Mouse (Mus musculus): ENCODE results near the gene Ica1.
A peak's percentile ranks its signal among the peaks of the same experiment; 100 is the strongest.

Gene Ica1

DNA sequence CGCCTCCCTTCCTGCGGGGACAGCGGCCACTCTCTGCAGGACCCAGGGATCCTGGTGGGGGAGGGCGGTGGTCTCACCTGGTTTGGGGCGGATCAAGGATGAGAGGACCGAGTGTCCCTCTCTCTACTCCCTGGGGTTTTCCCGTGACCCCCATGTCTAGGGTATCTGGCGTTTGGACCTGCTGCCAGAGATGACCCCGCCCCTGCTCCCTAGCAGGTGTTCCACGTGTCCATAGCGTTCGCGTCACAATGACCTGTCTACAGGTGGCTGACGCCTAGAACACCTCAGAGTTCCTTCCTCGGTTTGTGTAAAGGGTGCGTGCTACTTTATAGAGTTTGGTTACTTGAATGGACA, at the start of gene Ica1:
TSS of gene Ica1 (minus strand) at position 193 of the 354 bp plus-strand sequence.
- no peak for DNase-seq (ENCODE audit: low read depth, low spot score)

DNA sequence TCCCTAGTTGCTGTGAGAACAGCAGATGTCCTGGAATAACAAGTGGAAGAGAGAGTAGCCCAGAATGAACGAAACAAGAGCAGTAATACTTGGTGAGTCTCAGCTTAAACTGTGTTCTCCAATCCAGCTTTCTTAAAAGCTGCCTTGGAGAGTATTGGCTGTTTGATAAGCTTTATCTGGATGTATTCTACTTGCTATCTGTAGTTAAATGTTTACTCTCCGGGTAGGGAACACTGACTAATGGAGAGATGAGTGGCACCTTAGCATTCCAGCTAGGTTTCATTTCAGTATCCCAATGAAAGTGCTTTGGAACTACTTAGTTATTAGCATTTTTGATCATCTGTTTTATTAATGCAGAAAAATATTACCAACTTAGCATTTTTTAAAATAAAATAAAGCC, 41.6 kb upstream of the Ica1 start:
- no peak for DNase-seq (ENCODE audit: low read depth, low spot score)

DNA sequence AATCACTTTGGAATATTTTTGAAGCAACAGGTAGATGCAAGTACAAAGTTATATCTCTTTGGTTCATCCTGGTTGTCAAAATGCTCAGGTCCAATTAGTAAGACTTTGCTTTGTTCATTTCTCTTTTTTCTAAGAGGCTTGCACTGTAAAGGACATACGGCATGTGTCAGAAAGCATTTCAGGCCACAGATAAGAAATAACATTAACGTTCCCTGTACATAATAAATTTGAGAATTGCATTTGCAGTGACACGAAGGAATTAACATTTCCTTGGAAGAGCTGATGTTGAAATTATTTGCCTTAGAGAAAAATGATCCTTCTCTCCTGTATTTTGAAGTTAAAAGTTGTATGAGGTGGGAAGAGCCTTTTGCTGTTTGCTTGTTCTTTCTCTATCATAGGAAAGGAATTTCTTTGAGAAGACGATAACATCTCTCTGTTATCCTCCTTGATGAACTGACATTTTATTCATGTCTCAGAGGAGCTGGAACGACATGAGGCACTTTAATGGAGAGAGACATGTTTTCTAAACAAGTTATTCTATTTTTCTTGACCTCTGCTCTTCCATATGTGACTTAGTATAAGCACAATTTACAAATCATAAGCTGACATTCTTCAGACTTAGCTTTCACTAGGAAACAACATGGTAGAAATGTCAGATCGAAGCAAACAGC, 36.2 kb upstream of the Ica1 start:
- DNase-seq (ENCODE audit: low read depth, low spot score) = no peak

DNA sequence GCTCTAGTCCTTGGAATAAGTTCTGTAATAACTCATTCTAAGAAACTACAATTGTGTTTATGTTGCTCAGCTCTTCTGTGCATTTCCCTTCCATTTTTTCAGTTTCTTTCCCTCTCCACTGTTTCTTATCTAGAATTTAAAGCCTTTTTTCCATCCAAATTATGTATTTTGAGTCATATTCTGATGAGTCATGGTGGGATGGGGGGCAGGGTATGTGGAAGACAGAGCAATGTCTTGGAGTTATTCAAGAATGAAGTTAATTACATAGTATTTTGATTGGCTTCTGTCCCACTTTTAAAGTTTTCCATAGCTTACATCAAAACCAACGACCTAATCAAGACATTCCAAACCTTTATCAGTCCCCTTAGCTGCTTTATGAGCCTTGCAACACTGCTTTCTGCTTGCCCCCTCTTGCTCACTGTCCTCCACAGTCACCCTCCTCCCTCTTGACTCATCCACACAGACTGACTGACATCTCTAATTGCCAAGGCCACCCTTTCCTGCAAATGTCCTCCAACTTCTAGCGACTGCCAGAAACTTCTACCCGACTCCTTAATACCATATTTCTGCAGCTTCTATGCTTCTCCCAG, 24.4 kb upstream of the Ica1 start:
- DNase-seq (ENCODE audit: low read depth, low spot score) = no peak

DNA sequence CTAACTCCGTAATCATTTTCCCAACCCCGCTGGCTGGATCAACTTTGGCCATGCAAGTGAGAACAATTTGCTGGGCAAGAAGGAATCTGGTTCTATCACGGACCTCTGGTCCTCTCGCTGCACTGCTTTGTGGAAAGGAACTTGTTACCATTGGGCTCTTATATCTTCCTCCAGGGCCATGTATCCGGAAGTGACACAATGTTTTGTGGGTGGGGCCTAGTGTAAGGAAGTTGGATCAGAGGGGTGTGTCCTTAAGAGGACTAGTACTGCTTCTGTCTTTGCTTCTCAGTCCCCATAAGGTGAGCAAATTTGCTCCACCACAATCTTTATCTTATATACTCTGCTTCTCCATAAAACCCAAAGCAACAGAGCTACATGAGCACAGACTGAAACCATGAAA, 14.1 kb upstream of the Ica1 start:
- no peak for DNase-seq (ENCODE audit: low read depth, low spot score)

DNA sequence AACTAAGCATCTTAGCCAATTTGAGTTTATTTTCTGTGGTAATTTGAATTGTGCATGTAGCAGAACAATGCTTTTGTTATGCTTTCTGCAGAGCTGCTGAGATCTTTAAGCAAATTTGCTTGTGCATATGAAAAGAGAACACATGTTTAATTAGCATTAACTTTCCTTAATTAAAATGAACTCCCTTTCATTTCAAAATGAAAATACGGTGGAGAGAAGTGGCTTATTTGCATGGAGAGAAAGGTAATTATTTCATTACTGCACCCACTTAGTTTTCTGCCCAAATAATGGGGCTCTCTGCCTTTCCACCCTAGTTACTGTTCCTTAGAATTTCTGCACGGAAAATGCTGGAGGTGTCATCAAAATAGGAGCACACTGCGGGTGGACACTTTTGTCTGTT, 13.5 kb upstream of the Ica1 start:
- DNase-seq (ENCODE audit: low read depth, low spot score) = no peak

DNA sequence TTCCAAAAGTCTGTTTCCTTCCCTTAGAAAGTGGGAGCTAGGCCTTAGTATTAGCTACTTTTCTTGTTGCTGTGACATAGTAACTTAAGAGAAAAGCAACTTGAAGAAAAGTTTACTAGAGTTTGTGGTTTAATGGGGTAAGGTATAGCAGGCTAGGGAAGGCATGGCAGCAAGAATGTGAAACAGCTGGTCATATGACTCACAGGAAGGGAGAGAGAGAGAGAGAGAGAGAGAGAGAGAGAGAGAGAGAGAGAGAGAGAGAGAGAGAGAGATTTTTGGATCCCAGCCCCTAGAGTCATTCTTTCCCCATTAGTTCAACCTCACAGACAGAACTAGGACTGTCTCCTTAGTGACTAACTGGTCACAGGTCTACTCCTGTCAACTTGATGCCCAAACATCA, 2.3 kb upstream of the Ica1 start:
- DNase-seq (ENCODE audit: low read depth, low spot score) = no peak

DNA sequence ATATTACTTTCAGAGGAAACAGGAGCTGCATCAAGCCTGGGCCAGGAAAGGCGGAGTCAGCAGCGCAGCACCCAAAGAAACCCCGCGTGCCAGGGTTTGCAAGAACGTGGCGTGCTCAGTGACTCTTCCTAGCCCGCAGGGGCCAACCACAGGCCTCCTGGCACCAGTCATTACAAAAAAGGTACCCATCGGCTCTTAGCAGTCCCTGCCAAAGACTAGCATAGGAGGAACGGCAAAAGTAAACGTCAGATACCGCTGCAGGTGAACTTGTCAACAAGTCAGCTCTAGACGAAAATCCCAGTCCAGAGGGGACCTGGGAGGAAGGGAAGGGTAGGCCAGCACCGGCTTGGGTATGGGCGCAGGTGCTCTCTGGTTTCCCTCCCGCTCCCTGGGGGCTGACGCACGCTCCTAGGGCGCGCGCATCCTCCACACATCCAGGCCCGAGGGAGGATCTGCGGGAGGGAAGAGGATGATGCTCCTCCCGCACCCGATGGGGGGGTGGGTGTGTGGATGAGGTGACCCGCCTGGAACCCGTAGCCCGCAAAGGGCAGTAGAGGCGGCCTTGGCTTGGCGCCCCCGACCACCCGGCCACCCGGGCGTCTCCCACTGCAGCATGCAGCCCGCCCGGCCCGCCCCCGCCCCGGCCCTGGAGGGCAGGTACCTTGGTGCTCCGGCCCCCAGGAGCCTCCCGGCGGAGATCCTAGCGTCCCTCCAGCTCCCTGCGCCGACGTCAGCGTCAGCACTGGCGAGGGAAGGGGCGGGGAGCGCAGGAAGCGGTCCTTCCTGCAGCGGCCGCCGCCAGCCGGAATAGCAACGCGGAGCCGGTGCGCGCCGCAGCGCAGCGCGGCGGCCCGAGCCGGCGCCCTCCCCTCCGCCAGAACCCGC, 635 bp downstream of the Ica1 start:
- no peak for DNase-seq (ENCODE audit: low read depth, low spot score)

DNA sequence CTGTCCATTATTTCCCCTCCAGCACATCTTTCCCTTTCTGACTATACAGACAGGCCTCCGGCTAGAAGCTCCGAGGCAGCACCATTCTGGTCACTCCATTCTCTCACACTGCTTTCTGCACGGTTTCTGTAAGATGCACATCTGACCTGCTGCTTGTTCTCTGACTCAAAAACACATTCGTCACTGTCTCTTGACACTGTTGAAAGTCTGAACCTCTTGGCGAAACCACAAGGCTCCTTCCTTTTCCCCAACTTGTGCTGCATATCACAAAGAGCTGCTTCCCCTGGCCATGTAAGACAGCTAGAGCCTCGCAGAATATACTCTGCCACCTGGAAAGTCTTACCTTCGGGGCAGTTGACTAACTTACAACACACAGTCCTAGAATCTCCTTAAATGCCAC, 6.7 kb downstream of the Ica1 start:
- DNase-seq (ENCODE audit: low read depth, low spot score) = no peak

DNA sequence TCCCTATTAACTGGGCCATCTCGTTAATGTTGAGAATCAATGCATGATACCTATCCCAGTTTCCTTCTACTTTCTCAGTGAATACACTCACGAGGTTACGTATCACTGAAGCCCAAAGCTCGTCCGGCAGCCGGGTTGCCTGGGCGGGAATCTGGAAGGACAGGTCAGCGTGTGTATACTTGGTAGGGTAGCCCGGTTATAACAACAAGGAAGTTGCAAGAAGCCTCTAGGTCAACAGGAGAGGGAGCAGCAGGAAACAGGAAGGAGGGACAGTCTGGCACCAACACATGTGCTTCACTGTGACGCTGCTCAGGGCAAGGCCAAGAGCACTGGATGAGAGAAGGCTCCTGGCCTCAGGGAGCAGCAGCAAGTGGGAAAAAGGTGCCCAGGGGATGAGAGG, 7.9 kb downstream of the Ica1 start:
- DNase-seq (ENCODE audit: low read depth, low spot score) = no peak

DNA sequence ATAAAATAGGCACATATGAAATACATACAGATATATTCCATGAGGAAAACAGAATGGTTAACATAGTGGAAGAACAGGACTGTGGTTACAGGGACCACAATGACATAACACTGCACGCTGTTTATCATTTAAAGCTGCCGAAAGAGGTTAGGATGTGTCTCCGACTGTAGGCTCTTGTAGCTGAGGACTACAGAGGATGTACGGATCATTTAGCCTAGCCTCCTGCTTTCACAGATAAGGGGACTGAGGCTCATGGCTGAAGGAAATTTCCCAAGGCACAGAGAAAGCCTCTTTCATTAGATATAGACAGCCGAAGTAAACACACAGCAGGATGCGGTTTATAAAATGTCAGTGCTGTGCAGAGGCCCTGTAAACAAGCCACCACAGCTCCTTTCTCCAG, 8.5 kb downstream of the Ica1 start:
- no peak for DNase-seq (ENCODE audit: low read depth, low spot score)

DNA sequence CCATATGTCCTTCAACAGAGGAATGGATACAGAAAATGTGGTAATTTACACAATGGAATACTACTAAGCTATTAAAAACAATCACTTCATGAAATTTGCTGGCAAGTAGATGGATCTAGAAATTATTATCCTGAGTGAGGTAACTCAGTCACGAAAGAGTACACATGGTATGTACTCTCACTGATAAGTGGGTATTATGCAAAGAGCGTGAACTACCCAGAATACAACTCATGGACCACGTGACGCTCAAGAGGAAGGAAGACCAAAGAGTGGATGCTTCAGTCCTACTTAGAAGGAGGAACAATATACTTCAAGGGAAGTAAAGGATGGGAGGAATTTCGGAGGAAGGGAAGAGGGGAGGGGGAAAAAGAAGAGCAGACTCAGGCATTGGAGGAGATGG, 11.6 kb downstream of the Ica1 start:
- DNase-seq (ENCODE audit: low read depth, low spot score) = no peak

DNA sequence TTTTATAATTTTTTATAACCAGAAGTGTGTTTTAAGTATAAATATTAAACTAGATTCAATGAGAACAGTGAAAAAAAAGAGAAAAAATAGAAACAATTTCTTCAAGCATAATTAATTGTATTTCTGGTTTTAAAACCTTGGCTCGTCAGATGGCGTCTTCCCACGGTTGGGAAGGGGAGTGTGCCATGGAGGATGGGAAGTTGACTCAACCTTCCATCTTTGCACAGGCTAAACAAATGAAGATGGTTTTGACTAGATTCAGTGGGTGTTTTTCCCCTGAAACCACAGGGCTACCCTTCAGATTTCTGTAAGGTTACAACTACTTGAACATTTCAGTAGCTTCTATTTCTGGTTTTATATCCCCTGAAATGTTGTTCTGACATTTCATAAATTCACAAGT, 12.5 kb downstream of the Ica1 start:
- no peak for DNase-seq (ENCODE audit: low read depth, low spot score)

DNA sequence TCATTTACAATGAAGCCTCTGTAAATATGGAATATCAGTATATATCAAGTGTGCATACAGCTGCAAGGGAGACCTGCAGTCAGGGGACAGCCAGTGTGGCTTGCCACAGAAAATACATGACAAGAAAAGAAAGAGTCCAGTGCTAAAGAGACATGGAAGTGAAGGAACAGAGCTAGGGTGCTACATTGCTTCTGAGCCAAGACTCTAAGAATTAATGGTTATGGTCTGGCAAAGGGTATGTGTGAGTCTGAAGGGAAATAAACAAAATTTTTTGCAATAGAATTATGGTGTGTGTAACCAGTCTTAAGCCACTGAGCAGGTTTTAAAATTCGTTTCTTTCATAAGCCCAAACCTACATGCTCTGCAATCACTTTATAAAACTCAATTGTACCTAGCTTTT, 13.2 kb downstream of the Ica1 start:
- no peak for DNase-seq (ENCODE audit: low read depth, low spot score)

DNA sequence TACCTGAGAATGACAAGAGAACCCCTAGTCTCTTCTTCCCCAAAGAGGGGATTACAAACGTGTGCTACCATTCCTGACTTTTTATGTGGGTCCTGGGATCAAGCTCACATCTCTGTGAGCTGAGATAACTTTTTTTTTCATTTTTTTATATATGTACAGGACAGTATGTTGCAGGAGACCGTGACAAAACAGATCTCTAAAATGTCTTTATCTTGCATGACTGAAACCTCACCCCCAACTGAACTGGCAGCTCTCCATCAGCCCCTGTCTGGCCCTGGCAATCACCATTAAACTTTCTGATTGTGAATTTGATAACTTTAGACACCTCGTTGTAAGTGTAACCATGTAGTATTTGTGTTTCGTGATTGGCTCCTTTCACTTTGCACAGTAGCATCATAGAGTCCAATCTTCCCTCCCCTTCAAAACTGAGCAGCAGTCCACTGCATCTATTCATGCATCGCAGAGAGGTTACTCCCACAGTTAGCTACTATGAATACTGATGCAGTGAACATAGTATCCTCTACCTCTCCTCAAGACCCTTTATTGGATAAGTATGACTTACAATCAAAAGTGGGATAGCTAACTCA, 17.5 kb downstream of the Ica1 start:
- DNase-seq (ENCODE audit: low read depth, low spot score) = no peak

DNA sequence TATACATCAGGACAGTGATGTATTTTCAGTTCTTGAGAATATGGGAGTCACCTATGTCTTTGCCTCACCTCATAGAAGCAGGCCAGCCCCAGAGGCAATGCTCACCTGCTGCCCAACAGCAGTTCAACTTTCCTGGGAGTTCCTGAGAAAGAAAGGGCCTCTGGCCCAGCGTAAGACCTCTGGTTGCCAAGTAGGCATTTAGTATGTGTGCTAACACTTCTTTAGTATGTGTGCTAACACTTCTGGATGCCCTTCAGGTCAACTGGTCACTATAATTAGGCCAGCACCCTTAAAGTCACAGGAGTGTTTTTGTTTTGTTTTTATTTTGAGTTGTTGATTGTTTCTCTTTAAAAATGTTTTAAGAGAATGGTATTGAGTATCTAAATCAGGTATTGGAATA, 18.4 kb downstream of the Ica1 start:
- DNase-seq (ENCODE audit: low read depth, low spot score) = no peak

DNA sequence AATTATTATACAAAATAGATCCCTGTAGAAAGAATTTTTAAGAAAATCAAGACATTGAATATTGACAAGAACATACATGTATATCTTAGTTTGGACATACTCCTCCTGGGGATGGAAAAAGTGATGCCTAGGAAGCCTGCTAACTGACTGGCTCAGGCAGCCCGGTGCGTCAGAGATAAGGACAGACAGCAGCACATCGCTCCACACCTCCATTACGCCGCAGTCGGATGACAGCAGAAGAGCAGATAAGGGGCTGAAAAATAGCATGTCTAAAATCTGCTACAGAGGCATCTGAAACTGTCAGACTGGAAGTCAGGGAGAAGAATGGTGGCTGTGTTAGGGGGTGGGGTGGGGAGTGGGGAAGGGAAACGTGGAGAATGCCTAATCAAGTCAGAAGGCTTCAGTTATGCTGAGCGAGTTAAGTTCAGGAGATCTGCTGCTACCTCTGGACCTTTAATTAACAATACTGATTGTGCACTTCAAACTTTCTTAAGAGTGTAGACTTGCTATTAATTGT, 22.5 kb downstream of the Ica1 start:
- DNase-seq (ENCODE audit: low read depth, low spot score) = peak; percentile 34

DNA sequence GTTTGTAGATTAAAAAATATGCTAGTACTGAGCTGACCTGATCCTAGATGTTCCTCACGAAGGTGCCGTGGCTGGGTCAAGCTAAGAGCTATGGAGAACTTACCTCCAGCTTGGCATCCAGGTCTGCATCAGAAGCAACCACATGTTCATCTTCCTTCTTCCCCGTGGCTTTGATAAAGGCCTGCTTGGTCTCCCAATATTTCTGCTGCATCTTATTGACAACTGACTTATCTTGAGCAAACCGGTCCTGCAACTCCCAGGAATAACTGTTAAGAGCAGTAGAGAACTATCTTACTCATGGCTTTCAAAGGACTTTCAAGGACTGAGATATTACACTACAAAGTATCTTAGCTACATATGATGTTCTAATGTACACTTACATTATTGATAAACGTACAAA, 23.8 kb downstream of the Ica1 start:
- no peak for DNase-seq (ENCODE audit: low read depth, low spot score)

DNA sequence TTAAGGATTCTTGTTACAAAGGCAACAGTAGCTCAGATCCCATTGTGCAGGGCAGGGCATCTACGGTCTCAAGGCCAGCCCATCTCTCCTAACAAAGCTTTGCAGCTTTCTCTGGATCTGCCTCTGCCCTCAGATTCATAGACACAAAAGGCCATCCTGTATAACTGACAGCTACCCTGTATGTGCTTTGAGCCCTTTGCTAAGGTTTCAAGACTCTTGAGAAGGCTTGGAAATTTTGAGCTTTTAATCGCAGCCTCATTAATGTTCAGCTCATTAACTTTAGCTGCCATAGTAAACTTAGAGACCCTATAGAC, 24.6 kb downstream of the Ica1 start:
- no peak for DNase-seq (ENCODE audit: low read depth, low spot score)

DNA sequence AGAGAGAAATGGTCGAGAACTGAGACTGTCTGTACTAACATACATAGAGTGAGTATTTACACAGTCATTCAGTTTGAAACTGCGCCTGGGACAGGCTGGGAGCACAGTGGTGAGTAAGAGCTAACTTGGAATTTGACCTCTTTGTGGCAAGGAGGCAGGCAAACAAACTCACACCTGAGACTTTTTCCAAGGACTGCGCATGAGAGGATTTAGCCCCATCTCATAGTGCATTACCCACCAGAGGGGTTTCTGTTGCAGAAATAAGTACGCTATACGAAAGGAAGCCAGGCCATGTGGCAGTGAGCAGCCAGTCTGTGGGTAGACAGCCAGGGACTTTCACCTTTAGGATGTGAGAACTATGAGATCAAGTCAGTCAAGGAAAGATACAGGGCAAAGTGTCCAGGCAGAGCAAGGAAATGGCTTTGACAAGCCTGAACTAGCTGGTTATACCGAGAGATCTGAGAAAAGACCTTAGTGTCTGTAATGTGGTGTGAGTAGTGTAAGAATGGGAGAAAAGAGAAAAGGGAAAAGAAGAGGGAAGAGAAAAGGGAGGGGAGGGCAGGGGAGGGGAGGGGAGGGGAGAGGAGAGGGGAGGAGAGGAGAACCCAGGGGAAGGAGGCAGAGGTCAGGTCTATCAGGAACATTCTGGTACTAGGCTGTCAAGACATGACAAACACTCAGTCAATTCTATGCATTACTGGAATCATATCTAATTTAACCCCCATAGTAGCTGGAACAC, 25.1 kb downstream of the Ica1 start:
- no peak for DNase-seq (ENCODE audit: low read depth, low spot score)

DNA sequence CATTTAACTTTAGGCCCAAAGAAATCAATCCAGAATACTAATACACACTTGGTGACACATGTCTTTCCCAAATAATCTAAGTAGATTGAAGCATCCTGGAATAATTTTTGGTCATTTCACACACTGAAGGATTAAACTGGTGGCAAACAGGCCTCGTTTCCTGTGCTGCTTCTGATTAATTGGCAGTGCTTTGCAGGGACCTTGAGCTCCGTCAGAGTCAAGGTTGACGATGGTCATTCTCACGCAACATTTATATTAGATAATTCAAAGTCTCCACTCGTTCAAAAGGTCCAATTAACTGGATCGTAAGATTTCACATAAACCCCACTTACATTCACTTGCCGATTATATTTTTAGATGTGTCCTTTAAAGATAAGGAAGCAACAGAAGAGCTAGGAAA, 33.4 kb downstream of the Ica1 start:
- DNase-seq (ENCODE audit: low read depth, low spot score) = no peak

DNA sequence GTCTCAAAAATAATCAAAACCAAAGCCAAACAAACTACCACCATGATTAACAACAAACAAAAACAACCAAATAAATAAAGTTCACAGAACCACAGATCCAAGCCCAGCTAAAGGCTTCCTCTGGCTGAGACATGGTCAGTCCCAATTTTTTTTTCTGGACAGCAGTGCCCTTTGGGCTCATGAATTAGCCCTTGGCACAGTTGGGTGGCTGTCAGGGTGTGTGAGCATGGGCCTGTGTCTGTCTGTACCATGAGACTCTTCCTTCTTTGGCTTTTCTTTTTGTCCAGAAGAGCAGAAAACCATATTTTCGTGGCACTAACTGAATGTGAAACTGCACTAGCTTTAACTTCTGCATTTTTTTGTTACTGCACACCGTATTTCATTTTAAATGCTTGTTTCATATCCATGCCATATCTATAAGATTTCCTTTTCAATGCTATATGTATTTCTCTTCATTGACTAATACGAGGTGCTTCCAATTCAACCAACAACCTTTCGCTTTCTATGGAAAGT, 34.0 kb downstream of the Ica1 start:
- no peak for DNase-seq (ENCODE audit: low read depth, low spot score)

All from c-Kit-negative CD71-positive TER-119-positive erythroid progenitor cells, embryonic 14.5 days (primary cell).